Mouse (Mus musculus) kidney, adult 18-20 months (tissue): ENCODE data around the gene Ylpm1.

ENCODE experiments used
- DNase-seq: peaks from one replicate; pipeline ENCODE4 v3.0.0; 2021

Ylpm1 gene

GRCm38 (mm10) chr12:85110698-85111592, 114.8 kb downstream of the Ylpm1 start, which contains the start of the genes Prox2 and Dlst:
Gene Prox2, minus strand, starts transcription at chr12:85110759.
Gene Dlst, plus strand, starts transcription at chr12:85110833.
- DNase-seq, result peak; percentile 91

GRCm38 (mm10) chr12:85112550-85113251, 116.6 kb downstream of the Ylpm1 start:
- DNase-seq, result no peak

GRCm38 (mm10) chr12:85113337-85113736, 117.2 kb downstream of the Ylpm1 start:
- peak; percentile 37 for DNase-seq

- DNase-seq, result no peak
These were observed 117.8 kb downstream of the Ylpm1 start for GRCm38 (mm10) chr12:85113917-85114316.

- no peak for DNase-seq
These were observed 119.6 kb downstream of the Ylpm1 start for GRCm38 (mm10) chr12:85115678-85116077.
